Mouse (Mus musculus): Measurements from ENCODE around the gene Lgr6. TPM values are rescaled to one million over a fixed set of nuclear protein-coding genes. Genes with fewer than 3 reads are reported as not detected.

The Lgr6 gene
- polyA plus RNA-seq, 1 experiment from 2014 or later: 0.35 TPM

- no peaks in the 10 kb centered on the region for H3K27me3 ChIP-seq (ENCODE audit: control insufficient read depth, insufficient read depth, low read length)
- WGBS: 83% methylated on average over 2 of the region's 2 CpGs
- no peaks in the 10 kb centered on the region for H3K36me3 ChIP-seq (ENCODE audit: control insufficient read depth, insufficient read depth, low read length)
- DNase-seq (ENCODE audit: low spot score) (no peak), ATAC-seq (ENCODE audit: low FRiP score, low TSS enrichment) (no peak)
- H3K9ac ChIP-seq (ENCODE audit: low read length): no peak overlapping the region
- H3K9me3 ChIP-seq (ENCODE audit: control insufficient read depth, low read length): no peaks in the 10 kb centered on the region
- H3K4me1 ChIP-seq (replicated peaks; ENCODE audit: control insufficient read depth, insufficient read depth): peaks cover 7% of the 10 kb centered on the region
- H3K4me2 ChIP-seq (replicated peaks; ENCODE audit: low read depth): no peak overlapping the region
- H3K27ac ChIP-seq (replicated peaks): no peak overlapping the region
- H3K4me3 ChIP-seq (ENCODE audit: low read depth, low read length): no peak overlapping the region
- TF ChIP-seq EP300 (optimal IDR thresholded peaks at IDR 0.05): no peak
Observed at GRCm38 (mm10) chr1:135017656-135018015, 87.4 kb downstream of the Lgr6 start.

- ATAC-seq (ENCODE audit: low FRiP score, low TSS enrichment) (no peak), DNase-seq (ENCODE audit: low spot score) (no peak)
- H3K27ac ChIP-seq (replicated peaks): no peak overlapping the region
- no peak overlapping the region for H3K9ac ChIP-seq (ENCODE audit: low read length)
- no peaks in the 10 kb centered on the region for H3K36me3 ChIP-seq (ENCODE audit: control insufficient read depth, insufficient read depth, low read length)
- no peaks in the 10 kb centered on the region for H3K9me3 ChIP-seq (ENCODE audit: control insufficient read depth, low read length)
- WGBS: 79% methylated on average over 10 of the region's 10 CpGs
- H3K4me2 ChIP-seq (replicated peaks; ENCODE audit: low read depth): no peak overlapping the region
- no peak for TF ChIP-seq EP300 (optimal IDR thresholded peaks at IDR 0.05)
- TF ChIP-seq CTCF (IDR thresholded peaks at IDR 0.05; ENCODE audit: low read depth): no peak
- no peak overlapping the region for H3K4me3 ChIP-seq (ENCODE audit: low read depth, low read length)
- peaks cover 7% of the 10 kb centered on the region for H3K4me1 ChIP-seq (replicated peaks; ENCODE audit: control insufficient read depth, insufficient read depth)
- no peaks in the 10 kb centered on the region for H3K27me3 ChIP-seq (ENCODE audit: control insufficient read depth, insufficient read depth, low read length)
Observed at GRCm38 (mm10) chr1:135016907-135017655, 88.0 kb downstream of the Lgr6 start.

- no peak for DNase-seq (ENCODE audit: low spot score)
Observed at GRCm38 (mm10) chr1:135014921-135015445, 90.1 kb downstream of the Lgr6 start.

GRCm38 (mm10) chr1:135012472-135012871, 92.6 kb downstream of the Lgr6 start:
- no peak overlapping the region for H3K9ac ChIP-seq (ENCODE audit: low read length)
- no peak overlapping the region for H3K4me3 ChIP-seq (ENCODE audit: low read depth, low read length)
- 82% methylated on average over 9 of the region's 9 CpGs for WGBS
- no peak for ATAC-seq (ENCODE audit: low FRiP score, low TSS enrichment)
- DNase-seq (ENCODE audit: low spot score): no peak
- no peak overlapping the region for H3K27ac ChIP-seq (replicated peaks)
- no peaks in the 10 kb centered on the region for H3K9me3 ChIP-seq (ENCODE audit: control insufficient read depth, low read length)
- H3K36me3 ChIP-seq (ENCODE audit: control insufficient read depth, insufficient read depth, low read length): no peaks in the 10 kb centered on the region
- TF ChIP-seq EP300 (optimal IDR thresholded peaks at IDR 0.05) (no peak), CTCF (IDR thresholded peaks at IDR 0.05; ENCODE audit: low read depth) (no peak)
- no peak overlapping the region for H3K4me2 ChIP-seq (replicated peaks; ENCODE audit: low read depth)
- no peaks in the 10 kb centered on the region for H3K27me3 ChIP-seq (ENCODE audit: control insufficient read depth, insufficient read depth, low read length)
- H3K4me1 ChIP-seq (replicated peaks; ENCODE audit: control insufficient read depth, insufficient read depth): no peaks in the 10 kb centered on the region; the same call in 1 of the 2 replicates

More at GRCm38 (mm10) chr1:135014921-135015445, 90.1 kb downstream of the Lgr6 start:
- no peak overlapping the region for H3K4me3 ChIP-seq (ENCODE audit: low read depth, low read length)
- 58% methylated on average over 10 of the region's 10 CpGs for WGBS
- no peaks in the 10 kb centered on the region; the same call in none of the 2 replicates for H3K4me1 ChIP-seq (replicated peaks; ENCODE audit: control insufficient read depth, insufficient read depth)
- TF ChIP-seq EP300 (optimal IDR thresholded peaks at IDR 0.05) (no peak), CTCF (IDR thresholded peaks at IDR 0.05; ENCODE audit: low read depth) (no peak)
- no peaks in the 10 kb centered on the region for H3K27me3 ChIP-seq (ENCODE audit: control insufficient read depth, insufficient read depth, low read length)
- no peaks in the 10 kb centered on the region for H3K9me3 ChIP-seq (ENCODE audit: control insufficient read depth, low read length)
- H3K36me3 ChIP-seq (ENCODE audit: control insufficient read depth, insufficient read depth, low read length): no peaks in the 10 kb centered on the region
- no peak overlapping the region for H3K27ac ChIP-seq (replicated peaks)
- no peak overlapping the region for H3K4me2 ChIP-seq (replicated peaks; ENCODE audit: low read depth)
- H3K9ac ChIP-seq (ENCODE audit: low read length): no peak overlapping the region
- ATAC-seq (ENCODE audit: low FRiP score, low TSS enrichment): no peak

- WGBS: 94% methylated on average over 5 of the region's 5 CpGs
- Histone ChIP-seq H3K27ac (replicated peaks) (no peak overlapping the region), H3K27me3 (ENCODE audit: control insufficient read depth, insufficient read depth, low read length) (no peaks in the 10 kb centered on the region), H3K36me3 (ENCODE audit: control insufficient read depth, insufficient read depth, low read length) (no peaks in the 10 kb centered on the region), H3K9ac (ENCODE audit: low read length) (no peak overlapping the region), H3K9me3 (ENCODE audit: control insufficient read depth, low read length) (no peaks in the 10 kb centered on the region), H3K4me3 (ENCODE audit: low read depth, low read length) (no peak overlapping the region), H3K4me1 (replicated peaks; ENCODE audit: control insufficient read depth, insufficient read depth) (no peaks in the 10 kb centered on the region; the same call in 1 of the 2 replicates), H3K4me2 (replicated peaks; ENCODE audit: low read depth) (no peak overlapping the region)
- no peak for ATAC-seq (ENCODE audit: low FRiP score, low TSS enrichment)
- no peak for DNase-seq (ENCODE audit: low spot score)
- TF ChIP-seq CTCF (IDR thresholded peaks at IDR 0.05; ENCODE audit: low read depth) (no peak), EP300 (optimal IDR thresholded peaks at IDR 0.05) (no peak)
Observed at GRCm38 (mm10) chr1:135011912-135012311, 93.2 kb downstream of the Lgr6 start.

GRCm38 (mm10) chr1:135009833-135010232, 95.2 kb downstream of the Lgr6 start:
- WGBS: 65% methylated on average over 3 of the region's 3 CpGs
- Histone ChIP-seq H3K9ac (ENCODE audit: low read length) (no peak overlapping the region), H3K27me3 (ENCODE audit: control insufficient read depth, insufficient read depth, low read length) (no peaks in the 10 kb centered on the region), H3K36me3 (ENCODE audit: control insufficient read depth, insufficient read depth, low read length) (no peaks in the 10 kb centered on the region), H3K4me2 (replicated peaks; ENCODE audit: low read depth) (no peak overlapping the region), H3K9me3 (ENCODE audit: control insufficient read depth, low read length) (no peaks in the 10 kb centered on the region), H3K27ac (replicated peaks) (no peak overlapping the region), H3K4me3 (ENCODE audit: low read depth, low read length) (no peak overlapping the region), H3K4me1 (replicated peaks; ENCODE audit: control insufficient read depth, insufficient read depth) (no peaks in the 10 kb centered on the region; the same call in 1 of the 2 replicates)
- DNase-seq (ENCODE audit: low spot score): no peak
- TF ChIP-seq CTCF (IDR thresholded peaks at IDR 0.05; ENCODE audit: low read depth): no peak
- TF ChIP-seq EP300 (optimal IDR thresholded peaks at IDR 0.05): no peak
- ATAC-seq (ENCODE audit: low FRiP score, low TSS enrichment): no peak
